Mouse (Mus musculus): ENCODE data around the gene Mfsd2a.
"Not testable (repeated sequence)": the region's sequence is repeated elsewhere in the genome, so short reads cannot be mapped to it uniquely, and the experiment has no call there.

Mfsd2a gene

GRCm38 (mm10) chr4:122961100-122961567 is at the start of gene Mfsd2a:
TSS of gene Mfsd2a (minus strand) at chr4:122961188.
- DNase-seq (ENCODE audit: low spot score in 2 of 2), result peak; percentile 33 to 35

- no peak for DNase-seq (ENCODE audit: low spot score in 2 of 2)
These were observed 44.3 kb upstream of the Mfsd2a start for GRCm38 (mm10) chr4:123005054-123005966.

GRCm38 (mm10) chr4:123000617-123001342 is 39.8 kb upstream of the Mfsd2a start:
- no peak for DNase-seq (ENCODE audit: low spot score in 2 of 2)

- no peak for DNase-seq (ENCODE audit: low spot score in 2 of 2)
These were observed 39.1 kb upstream of the Mfsd2a start for GRCm38 (mm10) chr4:123000130-123000529.

- DNase-seq (ENCODE audit: low spot score in 2 of 2), result no peak
These were observed 38.3 kb upstream of the Mfsd2a start for GRCm38 (mm10) chr4:122999263-122999691.

GRCm38 (mm10) chr4:122998537-122999262 is 37.7 kb upstream of the Mfsd2a start:
- no peak for DNase-seq (ENCODE audit: low spot score in 2 of 2)

- DNase-seq (ENCODE audit: low spot score in 2 of 2), result peak; percentile 8 to 22
These were observed 35.8 kb upstream of the Mfsd2a start for GRCm38 (mm10) chr4:122996618-122997381.

- DNase-seq (ENCODE audit: low spot score in 2 of 2), result peak in 1 of 2 experiments; percentile 23
These were observed 35.2 kb upstream of the Mfsd2a start for GRCm38 (mm10) chr4:122996221-122996617.

GRCm38 (mm10) chr4:122995404-122996220 is 34.6 kb upstream of the Mfsd2a start, which contains the start of gene Mycl:
TSS of gene Mycl (plus strand) at chr4:122995652.
- peak; percentile 80 to 84 for DNase-seq (ENCODE audit: low spot score in 2 of 2)

GRCm38 (mm10) chr4:122992276-122992675 is 31.3 kb upstream of the Mfsd2a start:
- no peak for DNase-seq (ENCODE audit: low spot score in 2 of 2)

GRCm38 (mm10) chr4:122991177-122991576 is 30.2 kb upstream of the Mfsd2a start:
- peak in 1 of 2 experiments; percentile 17 for DNase-seq (ENCODE audit: low spot score in 2 of 2)

GRCm38 (mm10) chr4:122988004-122988403 is 27.0 kb upstream of the Mfsd2a start:
- DNase-seq (ENCODE audit: low spot score in 2 of 2), result not testable (repeated sequence)

- no peak for DNase-seq (ENCODE audit: low spot score in 2 of 2)
These were observed 26.4 kb upstream of the Mfsd2a start for GRCm38 (mm10) chr4:122987421-122987820.

GRCm38 (mm10) chr4:122985110-122985509 is 24.1 kb upstream of the Mfsd2a start:
- peak; percentile 62 to 68 for DNase-seq (ENCODE audit: low spot score in 2 of 2)

- DNase-seq (ENCODE audit: low spot score in 2 of 2), result no peak
These were observed 22.7 kb upstream of the Mfsd2a start for GRCm38 (mm10) chr4:122983486-122984261.

GRCm38 (mm10) chr4:122982537-122982936 is 21.5 kb upstream of the Mfsd2a start:
- DNase-seq (ENCODE audit: low spot score in 2 of 2), result no peak

- no peak for DNase-seq (ENCODE audit: low spot score in 2 of 2)
These were observed 20.9 kb upstream of the Mfsd2a start for GRCm38 (mm10) chr4:122981930-122982329.

- no peak for DNase-seq (ENCODE audit: low spot score in 2 of 2)
These were observed 20.2 kb upstream of the Mfsd2a start for GRCm38 (mm10) chr4:122981238-122981637.

GRCm38 (mm10) chr4:122980684-122981083 is 19.7 kb upstream of the Mfsd2a start:
- DNase-seq (ENCODE audit: low spot score in 2 of 2), result no peak

Measured in spleen, postnatal 36 days (tissue).